Mouse (Mus musculus) naive thymus-derived CD4-positive, alpha-beta T cell, adult 2 months (primary cell): Measurements from ENCODE around the gene Gmppb.
A peak's percentile ranks its signal among the peaks of the same experiment; 100 is the strongest.
"Not testable (repeated sequence)": the region's sequence is repeated elsewhere in the genome, so short reads cannot be mapped to it uniquely, and the experiment has no call there.

Experiments used
- DNase-seq: peaks from one replicate; pipeline ENCODE4 v3.0.0-alpha.2; 2011; ENCODE audit warnings: low read depth

Gene Gmppb

GRCm38 (mm10) chr9:108049016-108049455, at the start of gene Gmppb:
Gene Gmppb (plus strand): TSS chr9:108049242.
- peak; percentile 97 for DNase-seq

GRCm38 (mm10) chr9:108001922-108002770, 46.9 kb upstream of the Gmppb start, which contains the start of gene Ip6k1:
Gene Ip6k1 (plus strand): TSS chr9:108002501.
- peak; percentile 100 for DNase-seq

- DNase-seq: peak; percentile 69
Observed at GRCm38 (mm10) chr9:108002778-108003530, 46.1 kb upstream of the Gmppb start.

GRCm38 (mm10) chr9:108003531-108003890, 45.5 kb upstream of the Gmppb start:
- DNase-seq: peak; percentile 66

GRCm38 (mm10) chr9:108008041-108008440, 41.0 kb upstream of the Gmppb start:
- no peak for DNase-seq

GRCm38 (mm10) chr9:108010385-108010784, 38.7 kb upstream of the Gmppb start:
- DNase-seq: no peak

- not testable (repeated sequence) for DNase-seq
Observed at GRCm38 (mm10) chr9:108013577-108013976, 35.5 kb upstream of the Gmppb start.

GRCm38 (mm10) chr9:108017127-108017526, 31.9 kb upstream of the Gmppb start:
- DNase-seq: no peak

GRCm38 (mm10) chr9:108020741-108021140, 28.3 kb upstream of the Gmppb start:
- no peak for DNase-seq

- DNase-seq: no peak
Observed at GRCm38 (mm10) chr9:108023216-108023615, 25.8 kb upstream of the Gmppb start.

- no peak for DNase-seq
Observed at GRCm38 (mm10) chr9:108026584-108026983, 22.5 kb upstream of the Gmppb start.

- no peak for DNase-seq
Observed at GRCm38 (mm10) chr9:108027867-108028266, 21.2 kb upstream of the Gmppb start.

- no peak for DNase-seq
Observed at GRCm38 (mm10) chr9:108032126-108032525, 16.9 kb upstream of the Gmppb start.

- DNase-seq: peak; percentile 45
Observed at GRCm38 (mm10) chr9:108035331-108036156, 13.5 kb upstream of the Gmppb start.

GRCm38 (mm10) chr9:108044751-108045492, 4.1 kb upstream of the Gmppb start:
- no peak for DNase-seq

- DNase-seq: no peak
Observed at GRCm38 (mm10) chr9:108046582-108046981, 2.5 kb upstream of the Gmppb start.

- DNase-seq: peak; percentile 28
Observed at GRCm38 (mm10) chr9:108047601-108048565, 1.2 kb upstream of the Gmppb start.

GRCm38 (mm10) chr9:108048566-108048955, 481 bp upstream of the Gmppb start:
- no peak for DNase-seq

- DNase-seq: peak; percentile 28
Observed at GRCm38 (mm10) chr9:108049561-108050251, 664 bp downstream of the Gmppb start.
